Mouse (Mus musculus) kidney, embryonic 14.5 days (tissue): ENCODE measurements around the gene Snrpa1. TPM values are rescaled to one million over a fixed set of nuclear protein-coding genes. Genes with fewer than 3 reads are reported as not detected.
A peak's percentile ranks its signal among the peaks of the same experiment; 100 is the strongest.

Experiments used
- ATAC-seq: fragments of 200-750 bp; cut with Nextera tagmentation; 2 replicates; pipeline ENCODE4 v1.8.0; 2017; ENCODE audit warnings: moderate number of reproducible peaks, mild to moderate bottlenecking, moderate TSS enrichment, moderate library complexity; ENCODE audit not compliant: low FRiP score, low TSS enrichment
- H3K27ac ChIP-seq: fragments of 300-500 bp; sonication (generic); 2 replicates; pipeline ENCODE4 v1.5.1; 2014; ENCODE audit warnings: low read depth, mild to moderate bottlenecking, low read length, moderate library complexity, mixed read lengths
- H3K27me3 ChIP-seq: fragments of 300-500 bp; sonication (generic); 2 replicates; pipeline ENCODE4 v1.6.1; 2014; ENCODE audit warnings: mild to moderate bottlenecking, low read length; ENCODE audit not compliant: control insufficient read depth, insufficient read depth
- H3K36me3 ChIP-seq: fragments of 300-500 bp; sonication (generic); 2 replicates; pipeline ENCODE4 v1.6.1; 2014; ENCODE audit warnings: low read length, mixed read lengths; ENCODE audit not compliant: control insufficient read depth, insufficient read depth
- H3K4me1 ChIP-seq: fragments of 300-500 bp; sonication (generic); 2 replicates; pipeline ENCODE4 v1.6.1; 2014; ENCODE audit warnings: low read length, mixed read lengths; ENCODE audit not compliant: control insufficient read depth, insufficient read depth
- H3K4me2 ChIP-seq: fragments of 300-500 bp; sonication (generic); replicated peaks from 2 replicates; pipeline ENCODE4 v1.6.1; 2014; ENCODE audit warnings: low read depth, mild to moderate bottlenecking, low read length
- H3K4me3 ChIP-seq: fragments of 300-500 bp; sonication (generic); 2 replicates; pipeline ENCODE4 v1.5.1; 2014; ENCODE audit warnings: mild to moderate bottlenecking, low read length
- H3K9ac ChIP-seq: fragments of 300-500 bp; sonication (generic); 2 replicates; pipeline ENCODE4 v1.6.1; 2014; ENCODE audit warnings: low read depth, mild to moderate bottlenecking, low read length, moderate library complexity
- H3K9me3 ChIP-seq: fragments of 300-500 bp; sonication (generic); 2 replicates; pipeline ENCODE4 v1.6.1; 2016; ENCODE audit warnings: low read length; ENCODE audit not compliant: control insufficient read depth
- WGBS: fragments of 180-500 bp; shearing (Covaris S2); extraction: QIAGEN DNeasy Blood & Tissue Kit; methylation state at CpG from one replicate; pipeline ENCODE4 v1.1.7; 2014; 5-methylcytosine and 5-hydroxymethylcytosine counted together
- polyA plus RNA-seq: library from polyadenylated mRNA; unstranded; fragments of >200 nt; fragmentation: Nextera tagmentation; extraction: Ambion mirVana; gene quantifications from 2 replicates; pipeline ENCODE4 v1.2.1, GENCODE M21; 2014

Gene Snrpa1
- polyA plus RNA-seq, 1 experiment from 2014 or later, result 201 TPM

GRCm38 (mm10) chr7:66060066-66060956, 1.5 kb downstream of the Snrpa1 start:
- ATAC-seq, result peak; percentile 97
- peak overlapping the region; percentile 69 for H3K4me2 ChIP-seq
- WGBS, result under 1% methylated on average over 64 of the region's 64 CpGs

DNA sequence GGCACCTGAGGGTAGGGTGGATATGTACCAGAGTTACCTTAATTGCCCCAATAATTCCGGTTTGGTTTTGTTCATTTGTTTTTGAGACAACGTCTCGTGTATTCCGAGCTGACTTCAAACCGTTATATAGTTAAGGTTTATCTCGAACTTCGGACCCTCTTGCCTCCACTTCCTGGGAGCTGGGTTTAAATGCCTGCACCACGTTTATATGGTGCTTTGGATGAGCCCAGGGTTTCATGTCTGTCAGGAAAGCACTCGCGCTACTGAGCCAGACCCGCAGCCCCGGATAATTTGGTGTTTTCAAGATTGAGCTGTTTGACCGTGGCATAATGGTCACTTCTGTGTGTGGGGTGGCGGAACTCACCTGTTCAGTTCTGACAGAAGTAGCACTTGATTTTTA, 2.3 kb downstream of the Snrpa1 start:
- Histone ChIP-seq H3K36me3 (peaks cover 32% of the 10 kb centered on the region), H3K4me2 (peak overlapping the region; percentile 69), H3K9ac (peak overlapping the region; percentile 93), H3K27me3 (no peaks in the 10 kb centered on the region), H3K4me1 (peaks cover 8% of the 10 kb centered on the region), H3K27ac (no peak overlapping the region), H3K9me3 (no peaks in the 10 kb centered on the region), H3K4me3 (peak overlapping the region; percentile 98)
- 1% methylated on average over 14 of the region's 14 CpGs for WGBS
- no peak for ATAC-seq

More at GRCm38 (mm10) chr7:66060066-66060956, 1.5 kb downstream of the Snrpa1 start:
- H3K36me3 ChIP-seq, result peaks cover 26% of the 10 kb centered on the region
- H3K4me3 ChIP-seq, result peak overlapping the region; percentile 98
- H3K9ac ChIP-seq, result peak overlapping the region; percentile 93
- H3K9me3 ChIP-seq, result no peaks in the 10 kb centered on the region
- H3K27ac ChIP-seq, result peak overlapping the region; percentile 62; the same call in 1 of the 2 replicates
- H3K27me3 ChIP-seq, result no peaks in the 10 kb centered on the region
- peaks cover 8% of the 10 kb centered on the region for H3K4me1 ChIP-seq

DNA sequence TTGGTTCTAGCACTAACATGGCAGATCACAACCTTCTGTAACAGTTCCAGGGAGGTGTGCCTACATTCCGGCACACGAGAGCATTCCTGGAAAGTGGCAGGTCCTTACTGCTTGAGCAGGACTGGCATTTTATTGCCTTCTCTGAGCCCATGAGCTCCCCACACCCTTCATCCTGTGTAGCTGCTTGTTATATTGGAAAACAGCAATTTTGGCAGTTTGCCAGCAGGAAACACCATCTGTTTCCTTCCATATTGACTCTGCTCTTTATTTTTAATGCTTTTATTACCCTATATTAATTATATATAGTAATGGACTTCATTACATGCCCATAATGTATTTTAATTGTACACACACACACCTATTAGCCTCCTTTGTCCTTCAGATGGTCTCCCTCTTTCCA, 17.6 kb downstream of the Snrpa1 start:
- Histone ChIP-seq H3K4me3 (no peak overlapping the region), H3K27ac (no peak overlapping the region), H3K36me3 (peaks cover 52% of the 10 kb centered on the region), H3K4me1 (peaks cover 8% of the 10 kb centered on the region), H3K9ac (no peak overlapping the region), H3K4me2 (no peak overlapping the region), H3K9me3 (no peaks in the 10 kb centered on the region), H3K27me3 (no peaks in the 10 kb centered on the region)
- no peak for ATAC-seq
- 73% methylated on average over 2 of the region's 2 CpGs for WGBS

DNA sequence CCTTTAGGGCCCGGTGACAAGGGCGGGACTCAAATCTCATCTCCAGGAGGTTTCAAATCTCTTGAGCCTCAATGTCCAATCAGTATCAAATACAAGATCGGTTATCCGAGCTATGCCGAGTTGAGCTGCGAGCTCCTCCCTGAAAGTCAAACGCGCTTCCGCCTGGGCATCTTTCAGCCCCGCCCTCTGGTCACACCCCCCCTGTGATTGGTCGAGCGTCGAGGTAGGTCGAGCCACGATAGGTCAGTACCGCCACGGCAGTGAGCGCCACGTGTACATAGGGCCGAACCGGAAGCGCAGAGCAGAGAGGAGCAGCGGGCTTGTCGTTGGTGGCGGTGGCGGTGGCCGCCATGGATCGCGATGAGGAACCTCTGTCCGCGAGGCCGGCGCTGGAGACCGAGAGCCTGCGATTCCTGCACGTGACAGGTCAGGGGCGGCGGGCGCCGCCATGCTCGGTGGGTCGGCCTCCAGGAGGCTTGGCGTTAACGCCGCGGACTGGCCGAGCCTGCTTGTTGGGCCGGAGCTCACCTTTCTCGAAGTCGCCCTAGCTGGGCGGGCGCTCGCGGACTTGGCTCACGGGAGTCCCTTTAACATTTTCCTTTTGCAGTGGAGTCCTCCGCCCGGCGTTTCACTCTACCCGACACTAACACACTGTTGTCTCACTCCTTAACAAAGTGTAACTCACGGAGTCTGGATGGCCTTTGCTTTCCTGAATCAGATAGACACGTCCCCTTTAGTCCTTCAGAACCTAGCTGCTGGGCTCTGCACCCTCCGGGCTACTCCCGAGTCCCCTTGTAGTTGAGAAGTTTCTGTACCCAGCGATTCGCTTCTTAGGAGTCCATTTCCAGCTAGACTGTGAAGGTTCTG, 20.8 kb downstream of the Snrpa1 start, which contains the start of gene Selenos:
TSS of gene Selenos (plus strand) at position 286 of the 867 bp plus-strand sequence.
- Histone ChIP-seq H3K36me3 (peaks cover 51% of the 10 kb centered on the region), H3K9ac (peak within 1 kb of the TSS; percentile 79), H3K4me2 (peak within 1 kb of the TSS; percentile 81), H3K9me3 (no peaks in the 10 kb centered on the region), H3K27me3 (no peaks in the 10 kb centered on the region), H3K27ac (peak within 1 kb of the TSS; percentile 78), H3K4me1 (peaks cover 8% of the 10 kb centered on the region), H3K4me3 (peak within 1 kb of the TSS; percentile 81)
- WGBS, result under 1% methylated on average over 63 of the region's 65 CpGs
- ATAC-seq, result peak; percentile 100

DNA sequence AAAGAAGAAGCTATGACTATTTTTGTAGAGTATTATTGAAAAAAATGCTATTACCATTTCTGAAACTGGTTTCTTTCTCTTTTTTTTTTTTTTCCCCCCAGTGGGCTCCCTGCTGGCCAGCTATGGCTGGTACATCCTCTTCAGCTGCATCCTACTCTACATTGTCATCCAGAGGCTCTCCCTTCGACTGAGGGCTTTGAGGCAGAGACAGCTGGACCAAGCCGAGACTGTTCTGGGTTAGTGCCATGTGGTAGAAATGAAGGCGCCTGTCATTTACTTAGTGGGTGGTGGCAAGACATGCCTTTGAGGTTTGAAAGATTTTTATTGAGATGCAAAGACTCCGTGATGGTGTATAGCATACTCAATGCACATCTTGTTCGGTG, 21.4 kb downstream of the Snrpa1 start:
- peaks cover 51% of the 10 kb centered on the region for H3K36me3 ChIP-seq
- WGBS, result 41% methylated on average over 5 of the region's 5 CpGs
- H3K27me3 ChIP-seq, result no peaks in the 10 kb centered on the region
- peak overlapping the region; percentile 81 for H3K4me2 ChIP-seq
- peaks cover 8% of the 10 kb centered on the region for H3K4me1 ChIP-seq
- ATAC-seq, result no peak
- H3K27ac ChIP-seq, result no peak overlapping the region
- peak overlapping the region; percentile 79 for H3K9ac ChIP-seq
- H3K4me3 ChIP-seq, result peak overlapping the region; percentile 81
- H3K9me3 ChIP-seq, result no peaks in the 10 kb centered on the region

DNA sequence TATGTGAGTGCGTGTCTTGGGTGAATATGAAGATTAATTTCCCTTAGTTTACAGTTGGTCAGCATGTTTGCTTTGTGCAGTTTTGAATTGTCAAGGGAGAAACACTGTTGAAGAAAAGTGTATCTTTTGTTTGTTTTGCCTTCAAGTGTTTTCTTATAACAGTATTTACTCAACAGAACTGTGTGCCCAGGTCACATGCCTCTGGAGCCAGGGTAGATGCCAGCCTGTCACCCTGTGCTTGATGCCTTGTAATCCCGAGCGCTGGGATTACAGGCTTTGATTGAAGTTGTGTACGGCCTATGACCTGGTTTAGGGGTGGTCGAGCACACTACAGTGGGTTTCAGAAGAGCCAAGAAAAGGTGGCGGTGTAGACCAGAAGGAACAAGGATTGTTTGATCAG, 25.0 kb downstream of the Snrpa1 start:
- H3K27ac ChIP-seq, result no peak overlapping the region
- no peak overlapping the region for H3K9ac ChIP-seq
- no peak for ATAC-seq
- peaks cover 69% of the 10 kb centered on the region for H3K36me3 ChIP-seq
- H3K9me3 ChIP-seq, result no peaks in the 10 kb centered on the region
- no peak overlapping the region for H3K4me2 ChIP-seq
- no peaks in the 10 kb centered on the region for H3K27me3 ChIP-seq
- no peak overlapping the region for H3K4me3 ChIP-seq
- 83% methylated on average over 6 of the region's 6 CpGs for WGBS
- H3K4me1 ChIP-seq, result peaks cover 8% of the 10 kb centered on the region

DNA sequence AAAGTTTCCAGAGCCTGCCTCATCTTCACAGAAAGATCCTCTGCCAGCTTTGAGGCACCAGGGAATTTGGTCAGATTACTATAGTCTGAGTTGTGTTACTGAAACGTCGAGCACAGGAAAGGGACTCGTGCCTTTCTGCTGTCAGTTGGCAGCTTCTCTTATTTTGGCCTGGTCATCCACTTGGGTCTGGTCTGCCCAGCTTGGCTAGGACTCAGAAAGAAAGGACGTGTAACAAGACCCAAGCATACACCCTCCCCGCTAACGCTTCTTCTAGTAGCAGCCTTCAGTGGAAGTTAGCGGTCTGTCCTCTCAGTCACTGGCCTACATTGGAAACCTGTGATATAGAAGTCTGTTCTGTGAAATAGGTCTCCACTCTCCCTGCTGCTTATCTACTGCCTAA, 25.7 kb downstream of the Snrpa1 start:
- no peaks in the 10 kb centered on the region for H3K9me3 ChIP-seq
- H3K36me3 ChIP-seq, result peaks cover 77% of the 10 kb centered on the region
- no peak overlapping the region for H3K9ac ChIP-seq
- H3K27me3 ChIP-seq, result no peaks in the 10 kb centered on the region
- H3K27ac ChIP-seq, result no peak overlapping the region
- H3K4me1 ChIP-seq, result peaks cover 8% of the 10 kb centered on the region
- no peak overlapping the region for H3K4me3 ChIP-seq
- no peak for ATAC-seq
- 80% methylated on average over 7 of the region's 7 CpGs for WGBS
- H3K4me2 ChIP-seq, result no peak overlapping the region

GRCm38 (mm10) chr7:66087652-66088051, 28.8 kb downstream of the Snrpa1 start:
- WGBS, result 89% methylated on average over 4 of the region's 4 CpGs

More at GRCm38 (mm10) chr7:66087652-66088051, 28.8 kb downstream of the Snrpa1 start:
- Histone ChIP-seq H3K4me3 (no peak overlapping the region), H3K36me3 (peaks cover 90% of the 10 kb centered on the region), H3K4me1 (no peaks in the 10 kb centered on the region), H3K27ac (no peak overlapping the region), H3K9ac (no peak overlapping the region), H3K4me2 (no peak overlapping the region), H3K9me3 (no peaks in the 10 kb centered on the region), H3K27me3 (no peaks in the 10 kb centered on the region)
- ATAC-seq, result no peak
